Mouse (Mus musculus): ENCODE results near the gene Rac2. TPM values are rescaled to one million over a fixed set of nuclear protein-coding genes. Genes with fewer than 3 reads are reported as not detected.

Rac2 gene
- total RNA-seq, 2 experiments from 2014 or later: 4.6 to 10.2 TPM

DNA sequence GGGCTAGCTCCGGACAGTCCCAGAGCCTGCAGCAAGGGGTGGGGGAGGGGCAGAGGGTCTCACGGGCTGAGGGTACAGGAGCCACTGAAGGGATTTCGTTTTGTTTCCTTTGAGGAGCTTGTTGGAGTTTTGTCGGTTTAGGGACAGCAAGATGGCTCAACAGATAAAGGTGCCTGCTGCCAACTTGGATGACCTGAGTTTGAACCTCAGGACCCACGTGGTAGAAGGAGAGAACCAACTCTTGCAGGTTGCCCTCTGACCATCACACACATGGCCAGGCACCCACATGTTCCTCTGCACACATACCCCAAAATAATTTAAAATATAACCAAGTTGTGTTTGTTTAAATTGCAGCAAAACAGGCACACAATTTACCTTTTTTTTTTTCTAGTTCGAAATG lies 17.4 kb upstream of the Rac2 start:
- no peak for DNase-seq (ENCODE audit: low spot score in 2 of 2)

DNA sequence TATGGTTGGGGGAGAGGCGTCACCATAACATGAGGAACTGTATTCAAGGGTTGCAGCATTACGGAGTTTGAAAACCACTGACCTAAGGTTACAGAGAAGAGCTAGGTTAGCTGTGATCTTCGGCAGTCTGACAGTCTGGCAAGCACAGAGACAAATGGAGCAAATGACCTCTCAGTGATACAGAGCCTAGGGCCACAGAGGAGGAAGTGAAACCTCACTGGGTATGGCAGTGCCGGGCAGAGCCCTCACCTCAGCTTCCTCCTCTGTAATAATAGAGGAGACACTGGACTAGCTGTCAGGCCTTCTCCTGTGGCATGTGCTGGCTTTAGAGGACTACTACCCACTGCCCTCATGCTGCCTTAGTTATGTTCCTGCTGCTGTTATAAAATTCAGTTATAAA lies 16.3 kb upstream of the Rac2 start:
- DNase-seq (ENCODE audit: low spot score in 2 of 2): no peak

DNA sequence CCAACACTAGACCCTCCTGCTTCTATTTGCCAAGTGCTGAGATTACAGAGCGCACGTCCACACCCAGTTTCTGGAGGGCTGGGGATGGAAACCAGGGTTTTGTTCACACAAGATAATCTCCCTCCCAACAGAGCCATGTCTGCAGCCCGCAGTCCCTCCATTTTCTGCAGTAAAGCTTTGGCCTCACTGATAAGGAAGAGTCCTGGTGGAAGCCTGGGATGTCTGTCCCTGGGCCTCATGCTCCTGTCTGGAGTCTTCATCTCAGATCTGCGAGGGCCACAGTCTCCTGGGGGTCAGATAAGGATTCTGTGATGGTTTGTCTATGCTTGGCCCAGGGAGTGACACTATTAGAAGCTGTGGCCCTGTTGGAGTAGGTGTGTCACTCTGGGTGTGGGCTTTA lies 15.5 kb upstream of the Rac2 start:
- no peak for DNase-seq (ENCODE audit: low spot score in 2 of 2)

DNA sequence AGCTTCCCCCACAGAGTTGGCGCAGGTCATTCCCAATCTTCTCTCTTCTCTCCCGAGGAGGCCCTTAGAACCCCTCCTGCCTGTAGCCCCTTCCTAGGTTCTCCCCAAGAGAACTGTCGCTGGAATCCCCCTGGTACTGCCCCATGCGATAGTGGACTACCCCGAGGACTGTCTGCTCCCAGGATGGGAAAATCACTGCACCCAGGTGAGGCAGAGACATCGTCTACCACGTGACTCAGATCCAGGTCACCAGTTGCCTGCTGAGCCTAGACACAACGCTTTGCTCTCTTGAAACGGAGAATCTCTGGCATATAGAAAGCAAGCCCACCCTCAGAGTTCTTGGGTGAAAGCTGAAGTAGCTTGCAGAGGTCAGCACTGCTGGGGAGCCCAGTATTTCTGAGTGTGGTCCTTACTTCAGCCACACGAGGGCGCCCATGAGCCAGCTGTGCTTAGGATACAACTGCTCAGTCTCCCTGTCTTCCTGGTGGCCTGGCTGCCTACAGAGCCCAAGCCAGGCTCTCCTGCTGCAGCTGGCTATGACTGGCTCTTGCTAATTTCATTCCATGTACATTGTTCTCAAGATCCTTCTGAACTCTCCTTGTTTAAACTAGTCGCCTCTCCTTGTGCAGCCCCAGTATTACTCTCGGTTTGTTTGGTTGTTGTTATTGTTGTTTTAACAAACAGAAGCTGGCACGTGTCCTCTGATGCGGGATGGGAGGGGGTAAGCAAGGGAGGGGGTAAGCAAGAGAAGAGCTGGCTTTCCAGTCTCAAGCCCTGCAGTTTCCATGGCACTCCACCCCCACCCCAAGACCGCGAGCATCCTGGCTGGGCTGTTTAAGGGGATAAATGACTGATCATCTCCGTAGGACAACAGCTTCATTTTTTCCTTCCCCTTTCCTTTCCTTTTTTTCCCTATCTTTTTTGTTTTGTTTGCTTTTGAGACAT lies 14.7 kb upstream of the Rac2 start:
- peak; percentile 75 to 82 for DNase-seq (ENCODE audit: low spot score in 2 of 2)

DNA sequence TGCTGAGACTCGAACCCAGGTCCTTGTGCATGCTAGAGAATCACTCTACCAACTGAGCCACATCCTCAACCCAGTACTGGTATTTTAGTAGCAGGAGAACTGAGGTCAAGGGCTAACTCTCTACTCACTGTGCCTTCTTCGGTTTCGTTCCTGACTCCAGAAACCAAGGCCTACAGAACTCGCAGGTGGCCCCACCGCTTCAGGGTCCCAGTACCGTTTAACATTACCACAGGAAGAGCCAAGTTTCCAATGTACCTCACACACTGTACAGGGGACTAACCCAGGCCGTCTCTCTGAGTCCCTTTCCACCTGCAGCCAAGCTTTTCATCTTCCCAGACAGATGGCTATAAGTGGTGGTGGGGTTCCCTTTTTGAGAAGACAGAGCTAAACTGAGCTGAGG lies 12.8 kb upstream of the Rac2 start:
- no peak for DNase-seq (ENCODE audit: low spot score in 2 of 2)

DNA sequence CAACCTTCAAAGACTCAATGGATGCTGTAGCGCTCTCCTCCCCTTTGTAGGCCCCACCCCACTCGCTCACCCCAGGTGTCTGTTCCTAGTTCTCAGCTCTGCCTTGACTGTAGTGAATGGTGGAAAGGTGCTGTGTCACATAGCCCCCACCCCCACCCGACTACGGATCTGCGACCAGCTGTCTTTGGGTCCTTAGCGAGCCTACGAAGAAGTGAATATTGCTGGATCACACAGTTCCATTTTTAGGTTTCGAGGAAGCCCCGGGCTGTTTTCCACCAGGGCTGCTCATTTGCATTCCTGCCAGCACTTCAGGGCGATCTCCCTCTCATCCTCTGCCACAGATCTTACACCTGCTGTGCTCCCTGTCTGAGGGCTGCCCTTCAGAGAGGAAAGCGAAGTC lies 10.8 kb upstream of the Rac2 start:
- no peak for DNase-seq (ENCODE audit: low spot score in 2 of 2)

DNA sequence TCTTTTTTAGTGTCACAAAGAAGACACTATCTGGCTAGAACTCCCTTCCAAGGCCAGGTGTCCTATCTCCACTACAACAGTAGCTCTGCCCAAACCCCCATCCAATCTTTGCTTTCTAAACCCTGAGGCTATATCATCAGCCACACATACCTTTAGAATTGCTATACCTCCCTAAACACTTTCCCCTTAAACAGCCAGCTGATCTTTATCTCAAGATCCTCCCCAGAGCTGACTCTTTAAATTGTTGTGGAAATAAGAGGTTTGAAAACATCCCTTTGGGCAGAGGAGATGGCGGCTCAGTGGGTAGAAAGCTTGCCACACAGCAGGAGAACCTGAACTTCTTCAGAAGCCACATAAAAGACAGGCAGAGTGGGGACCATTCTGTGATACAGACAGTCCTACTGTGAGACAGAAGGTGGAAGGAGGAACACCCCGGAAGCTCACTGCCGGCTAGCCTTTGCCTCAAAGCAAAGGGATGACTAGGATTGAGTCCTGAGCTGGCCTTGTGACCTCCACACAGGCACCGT lies 3.8 kb upstream of the Rac2 start:
- DNase-seq (ENCODE audit: low spot score in 2 of 2): no peak

DNA sequence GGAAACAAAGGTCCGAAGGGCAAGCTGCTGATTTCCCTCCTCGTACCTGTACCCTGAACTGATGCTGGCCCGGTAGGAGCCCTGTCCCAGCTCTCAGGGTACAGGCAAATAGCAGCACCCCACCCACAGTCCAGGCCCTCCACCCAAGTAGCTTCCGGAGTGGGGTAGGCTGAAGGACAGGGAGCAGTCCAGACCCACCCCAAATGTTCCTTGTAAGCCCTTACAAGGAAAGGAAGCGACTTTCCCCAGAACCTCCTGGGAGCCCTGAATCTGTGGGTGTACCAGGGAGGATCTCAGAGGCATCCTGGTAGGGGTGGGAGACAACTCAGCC lies 348 bp downstream of the Rac2 start:
- DNase-seq (ENCODE audit: low spot score in 2 of 2): no peak

DNA sequence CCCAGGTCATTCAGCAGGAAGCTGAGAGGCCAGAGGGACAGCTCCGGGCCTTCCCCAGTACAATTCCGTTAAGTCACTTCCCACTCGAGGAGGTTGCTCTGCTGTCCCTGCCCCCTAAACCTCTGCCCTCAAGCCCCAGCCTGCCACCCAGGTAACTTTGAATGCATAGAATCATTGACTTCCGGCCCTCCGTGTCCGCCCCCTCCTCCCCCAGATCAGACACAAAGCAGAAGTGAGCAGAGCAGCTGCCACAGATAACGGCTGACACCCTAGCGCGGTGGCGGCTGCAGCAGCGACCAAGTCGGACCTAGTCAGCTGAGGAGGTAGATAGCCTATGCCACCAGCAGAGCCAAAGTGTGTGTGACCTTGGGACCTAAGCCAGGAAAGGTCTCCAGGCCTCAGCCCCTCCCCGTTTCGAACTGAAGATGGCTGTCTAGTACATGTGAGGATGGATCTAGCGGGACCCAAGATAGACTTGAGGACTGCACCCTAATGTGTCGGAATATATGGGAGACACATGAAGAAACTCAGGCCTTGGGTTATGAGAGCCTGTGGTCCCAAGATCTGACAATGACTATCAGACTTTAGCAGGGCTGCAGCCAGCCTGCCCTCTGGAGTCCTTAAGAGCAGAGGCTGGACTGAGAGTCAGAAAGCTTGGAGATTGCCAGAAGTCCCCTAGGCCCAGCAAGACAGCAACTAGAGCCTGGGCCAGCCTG lies 871 bp downstream of the Rac2 start:
- no peak for DNase-seq (ENCODE audit: low spot score in 2 of 2)

DNA sequence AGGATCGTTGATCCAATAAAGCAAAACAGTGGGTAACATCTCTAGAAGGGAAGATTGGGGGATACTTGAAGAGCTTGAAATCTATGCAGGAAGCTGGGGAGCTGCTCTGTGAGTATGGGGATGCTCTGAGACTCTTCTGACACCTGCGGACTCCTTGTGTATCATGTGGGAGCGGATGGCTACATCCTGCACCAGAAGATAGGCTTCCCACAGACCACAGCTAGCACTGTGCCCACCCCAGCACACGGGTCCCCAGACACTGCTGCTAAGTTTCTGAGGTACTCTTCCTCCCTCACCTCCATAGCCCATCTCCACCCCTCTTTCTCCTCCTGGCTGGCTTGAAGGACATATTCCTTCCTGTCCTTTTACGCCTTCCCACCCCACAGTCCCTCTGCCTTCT lies 2.4 kb downstream of the Rac2 start:
- DNase-seq (ENCODE audit: low spot score in 2 of 2): no peak

DNA sequence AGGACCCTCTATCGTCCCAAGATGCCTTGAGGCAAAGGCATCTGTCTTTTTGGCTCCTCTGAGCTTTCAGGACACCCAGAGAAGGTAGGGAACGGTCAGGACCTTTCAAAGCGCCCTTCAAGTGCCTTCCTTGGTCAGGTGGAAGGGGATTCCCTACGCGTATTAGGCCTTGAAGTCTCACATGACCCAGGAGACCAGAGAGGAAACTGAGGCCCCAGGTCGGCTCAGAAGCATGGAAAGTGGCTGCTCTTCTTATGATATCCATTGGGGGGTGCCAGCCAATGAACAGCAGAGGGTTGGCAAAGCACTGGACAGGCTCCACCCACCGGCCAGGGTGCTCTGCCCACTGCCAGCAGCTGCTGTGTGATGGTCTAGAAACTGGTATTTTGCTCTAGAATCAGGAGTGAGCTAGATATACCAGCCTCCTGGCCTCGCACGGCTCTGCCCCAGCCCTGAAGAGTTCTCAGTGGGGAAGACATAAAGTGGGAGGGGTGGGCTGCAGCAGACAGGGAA lies 4.9 kb downstream of the Rac2 start:
- DNase-seq (ENCODE audit: low spot score in 2 of 2): no peak

DNA sequence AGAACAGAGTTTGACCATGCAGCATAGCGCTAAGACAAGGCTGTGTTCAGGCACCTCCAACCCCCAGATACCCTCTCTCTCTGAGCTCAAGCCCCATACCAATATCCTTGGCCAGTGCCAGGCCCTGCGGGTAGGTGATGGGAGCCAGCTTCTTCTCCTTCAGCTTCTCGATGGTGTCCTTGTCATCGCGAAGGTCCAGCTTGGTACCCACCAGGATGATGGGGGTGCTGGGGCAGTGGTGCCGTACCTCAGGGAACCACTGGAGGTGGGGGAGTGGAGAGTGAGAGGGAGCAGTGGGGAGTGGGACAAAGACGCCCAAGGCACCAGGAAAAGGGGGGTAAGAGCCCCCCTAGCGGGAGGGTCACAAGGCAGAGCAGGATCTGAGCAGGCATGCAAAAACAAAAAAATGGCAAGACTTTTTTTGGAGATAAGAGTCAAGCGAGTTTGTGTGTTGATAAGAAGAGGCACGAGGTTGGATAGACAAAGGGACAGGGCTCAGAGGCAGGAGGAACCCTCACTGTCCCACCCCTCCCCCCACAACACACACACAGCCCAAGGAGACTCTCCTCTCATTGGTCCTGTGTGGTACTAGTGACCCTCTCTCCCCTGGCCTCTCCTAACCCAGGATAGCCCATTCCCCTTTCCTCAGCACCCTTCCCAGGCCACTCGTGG lies 7.7 kb downstream of the Rac2 start:
- no peak for DNase-seq (ENCODE audit: low spot score in 2 of 2)

DNA sequence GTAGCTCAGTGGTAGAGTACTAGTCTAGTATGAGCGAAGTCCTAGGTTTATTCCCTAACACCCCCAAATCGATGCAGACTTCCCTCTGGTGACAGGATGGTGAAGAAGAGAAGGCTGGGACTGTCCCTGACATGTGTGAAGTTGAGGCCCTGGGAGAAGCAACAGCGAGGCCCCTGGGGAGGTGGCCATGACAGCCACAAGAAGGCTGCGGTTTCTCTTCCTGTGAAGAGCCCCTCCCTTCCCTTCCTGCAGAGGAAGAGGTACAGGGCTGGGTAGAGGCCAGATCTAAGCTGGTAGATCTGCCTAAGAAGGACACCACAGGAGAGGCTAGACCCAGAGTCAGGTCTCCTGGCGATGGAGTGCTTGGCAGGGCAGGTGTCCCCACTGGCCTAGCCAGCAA lies 8.6 kb downstream of the Rac2 start:
- no peak for DNase-seq (ENCODE audit: low spot score in 2 of 2)

DNA sequence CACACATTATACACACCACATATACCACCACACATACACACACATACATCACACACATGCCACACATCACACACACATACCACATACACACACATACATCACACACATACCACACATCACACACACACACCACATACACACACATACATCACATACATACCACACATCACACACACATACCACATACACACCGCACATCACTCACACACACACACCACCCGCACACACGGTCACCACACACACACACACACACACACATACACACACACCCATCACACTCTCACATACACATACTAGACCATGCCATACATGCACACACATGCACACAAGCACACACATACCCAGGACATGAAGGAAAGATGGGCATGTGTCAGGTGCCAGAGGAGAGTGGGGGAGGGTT lies 9.2 kb downstream of the Rac2 start:
- DNase-seq (ENCODE audit: low spot score in 2 of 2): no peak

DNA sequence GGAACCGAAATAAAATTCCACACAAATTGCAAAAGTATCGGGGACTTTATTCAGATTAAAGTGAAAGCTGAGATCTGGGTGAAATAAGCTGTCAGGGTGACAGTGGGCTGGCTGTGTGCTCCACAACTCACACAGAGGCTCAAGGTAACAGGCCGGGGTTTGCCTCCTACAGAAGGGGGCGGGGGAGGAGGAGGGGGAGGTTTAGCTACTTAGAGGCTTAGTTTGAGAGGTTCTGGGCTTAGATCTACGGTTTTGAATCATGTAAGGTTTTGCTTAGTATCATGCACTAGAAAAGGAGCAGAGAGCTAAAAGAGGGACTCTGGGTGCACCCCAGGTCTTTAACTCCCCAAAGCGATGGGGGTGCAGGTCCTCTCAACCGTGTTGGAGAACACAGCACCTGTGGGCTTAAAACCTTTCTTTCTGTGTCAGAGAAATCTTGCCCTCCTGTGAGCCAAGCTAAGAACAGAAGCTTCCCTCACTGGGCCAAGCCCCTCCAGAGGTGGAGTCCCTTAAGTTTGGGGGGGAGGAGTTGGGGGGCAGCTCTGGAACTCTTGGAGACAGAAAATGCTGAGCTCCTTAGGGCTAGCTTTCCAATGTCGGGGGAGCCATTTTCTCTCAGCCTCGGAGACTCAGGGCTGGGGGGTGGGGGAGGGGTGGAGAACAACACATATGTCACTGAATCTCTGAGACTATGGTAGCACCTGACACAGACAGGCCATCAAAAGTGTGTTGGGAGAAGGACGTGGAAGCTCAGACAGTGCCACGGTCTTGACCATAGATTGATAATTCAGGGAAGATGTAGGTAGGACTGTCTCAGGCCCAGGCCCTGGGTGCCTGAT lies 13.2 kb downstream of the Rac2 start:
- no peak for DNase-seq (ENCODE audit: low spot score in 2 of 2)

DNA sequence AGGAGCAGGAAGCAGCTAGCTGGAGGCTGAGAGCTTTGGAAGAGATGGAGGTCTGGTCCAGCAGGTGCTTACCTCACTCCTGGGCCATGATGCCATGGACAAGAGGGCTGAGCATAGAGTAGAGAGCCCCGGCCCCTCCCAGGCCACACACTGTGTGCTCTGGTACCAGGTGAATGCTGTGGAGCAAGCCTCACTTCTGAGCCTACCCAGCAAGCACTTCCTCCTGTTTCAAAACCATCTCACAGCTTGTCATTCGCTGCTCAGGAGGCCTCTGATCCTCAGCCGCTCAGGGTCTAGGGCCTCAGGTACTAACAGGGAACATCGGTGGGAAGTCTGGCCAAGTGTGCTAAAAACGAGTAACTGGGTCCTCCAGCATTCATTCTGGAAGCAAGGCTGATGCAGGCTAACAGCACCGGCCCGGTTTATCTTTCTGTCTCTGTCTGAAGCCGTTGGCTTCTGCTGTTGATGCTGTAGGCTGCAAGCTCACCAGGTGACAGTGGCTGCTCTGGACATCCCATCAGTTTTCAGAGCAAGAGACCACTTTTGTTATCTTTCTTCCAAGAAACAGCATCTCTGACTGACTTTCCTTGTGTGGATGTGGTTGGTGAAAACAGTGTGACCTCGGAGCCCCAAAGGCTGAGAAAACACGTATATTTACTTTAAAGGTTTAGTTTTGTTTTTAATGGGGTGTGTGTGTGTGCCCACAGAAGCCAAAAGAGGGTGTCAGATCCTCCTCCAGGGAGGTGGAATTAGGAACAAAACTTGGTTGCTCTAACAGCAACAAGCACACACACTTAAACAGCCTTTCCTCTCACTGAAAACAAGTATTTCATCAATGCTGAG lies 14.7 kb downstream of the Rac2 start:
- no peak for DNase-seq (ENCODE audit: low spot score in 2 of 2)

DNA sequence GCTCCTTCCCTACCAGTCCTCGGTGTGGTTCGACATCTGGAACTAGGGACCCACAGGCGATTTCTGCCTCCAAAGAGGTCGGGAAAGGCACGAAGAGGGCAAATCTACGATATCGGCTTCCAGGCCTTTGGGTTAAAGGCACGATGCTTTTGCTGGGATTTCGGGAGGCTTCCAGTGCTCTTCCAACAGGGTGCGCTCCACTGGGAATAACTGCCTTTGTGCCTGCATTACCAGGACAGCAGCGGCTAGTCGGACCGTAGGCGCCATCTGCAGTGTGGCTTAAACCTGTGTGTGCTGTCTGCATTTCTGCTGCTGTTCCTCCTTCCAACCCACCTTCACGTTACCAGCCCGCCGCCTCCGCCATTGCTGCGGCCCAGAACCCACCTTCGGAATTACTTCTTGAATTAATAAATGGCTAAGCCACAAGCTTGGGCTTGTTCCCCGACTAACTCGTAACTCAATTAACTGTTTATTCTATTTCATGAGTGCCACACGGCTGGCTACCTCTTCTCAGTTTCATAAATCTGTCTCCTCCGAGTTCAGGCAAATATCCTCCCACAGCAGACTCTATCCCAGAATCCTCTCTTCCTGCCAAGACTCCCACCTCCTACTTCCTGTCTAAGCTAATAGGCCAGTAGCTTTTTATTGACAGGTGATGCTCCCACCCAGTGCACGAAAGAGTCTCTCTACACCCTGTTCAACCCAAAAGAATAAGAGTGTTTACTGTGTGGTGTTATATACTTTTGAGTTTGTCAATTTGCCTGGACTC lies 17.9 kb downstream of the Rac2 start:
- DNase-seq (ENCODE audit: low spot score in 2 of 2): no peak

DNA sequence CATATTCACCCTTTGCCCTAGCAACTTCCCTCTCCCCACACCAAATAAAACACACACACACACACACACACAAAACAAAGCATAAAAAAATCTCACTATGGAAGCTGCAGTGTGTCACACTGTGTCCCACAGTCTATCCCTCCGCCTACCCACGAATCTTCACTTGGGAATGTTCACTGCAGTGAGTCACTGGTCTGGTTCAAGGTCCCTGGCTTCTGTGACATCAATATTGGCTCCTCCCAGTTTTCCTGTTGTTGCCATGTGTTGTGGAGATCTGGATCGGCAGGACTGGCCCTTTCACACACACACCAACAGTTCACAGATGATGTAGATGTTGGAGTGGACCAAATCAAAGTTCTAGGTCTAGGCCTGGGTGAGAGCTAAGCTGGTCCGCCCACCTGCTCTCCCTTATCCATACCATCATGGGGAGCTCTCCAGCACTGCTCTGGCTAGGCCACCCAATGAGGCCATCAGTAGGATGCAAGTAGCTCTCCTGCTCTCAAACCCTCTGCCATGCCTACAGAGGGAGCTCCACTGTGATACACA lies 23.3 kb downstream of the Rac2 start:
- DNase-seq (ENCODE audit: low spot score in 2 of 2): no peak

DNA sequence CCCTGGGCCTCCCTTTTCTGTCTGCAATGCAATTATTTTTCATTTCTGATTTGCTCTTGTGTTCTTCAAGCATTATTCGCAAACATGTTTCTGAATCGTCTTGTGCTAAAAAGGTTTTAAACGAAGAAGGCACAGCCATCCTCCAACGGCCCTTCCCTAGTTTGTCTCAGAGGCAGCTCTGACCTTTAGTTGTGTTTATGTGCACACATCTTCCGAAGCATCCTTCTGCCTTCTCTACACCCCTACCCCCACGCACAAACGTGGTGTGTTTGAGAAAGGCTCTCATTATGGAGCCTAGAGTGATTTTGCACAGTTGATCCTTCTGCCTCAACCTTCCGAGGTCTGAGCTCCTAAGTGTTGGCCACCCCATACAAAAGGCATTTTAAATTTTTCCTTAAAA lies 23.9 kb downstream of the Rac2 start:
- DNase-seq (ENCODE audit: low spot score in 2 of 2): no peak

All from gastrocnemius, postnatal 4 days (tissue).